Mouse (Mus musculus) heart, embryonic 14.5 days (tissue): ENCODE data around the gene Dlx4. TPM values are rescaled to one million over a fixed set of nuclear protein-coding genes. Genes with fewer than 3 reads are reported as not detected.

Experiments
- ATAC-seq: fragments of 200-750 bp; cut with Nextera tagmentation; 2 replicates; pipeline ENCODE4 v1.8.0; 2017; ENCODE audit warnings: low read depth, moderate TSS enrichment; ENCODE audit not compliant: insufficient number of reproducible peaks, insufficient read depth, low FRiP score
- H3K27ac ChIP-seq, 2 experiments: fragments of 200-500 bp in 1 of 2; fragments of 300-500 bp in 1 of 2; sonication (generic) in 1 of 2; replicated peaks in 1 of 2; 2 replicates each; pipeline ENCODE4 v1.5.1; 2012 to 2014; ENCODE audit warnings: low read depth in 2 of 2, low read length in 2 of 2, control low read depth in 1 of 2, mild to moderate bottlenecking in 1 of 2, mixed read lengths in 1 of 2; ENCODE audit not compliant: control insufficient read depth in 1 of 2, insufficient read depth in 1 of 2
- H3K27me3 ChIP-seq: fragments of 300-500 bp; sonication (generic); 2 replicates; pipeline ENCODE4 v1.6.1; 2014; ENCODE audit warnings: mild to moderate bottlenecking, low read length, control low read depth; ENCODE audit not compliant: control insufficient read depth, insufficient read depth
- H3K36me3 ChIP-seq: fragments of 300-500 bp; sonication (generic); 2 replicates; pipeline ENCODE4 v1.6.1; 2014; ENCODE audit warnings: mild to moderate bottlenecking, control low read depth, low read length, mixed read lengths; ENCODE audit not compliant: control insufficient read depth, insufficient read depth
- H3K4me1 ChIP-seq, 2 experiments: fragments of 200-500 bp in 1 of 2; fragments of 300-500 bp in 1 of 2; sonication (generic) in 1 of 2; 2 replicates each; pipeline ENCODE4 v1.6.1; 2012 to 2014; ENCODE audit warnings: low read length in 2 of 2, control low read depth in 1 of 2, mixed read lengths in 1 of 2; ENCODE audit not compliant: control insufficient read depth in 2 of 2, insufficient read depth in 2 of 2
- H3K4me2 ChIP-seq: fragments of 300-500 bp; sonication (generic); 2 replicates; pipeline ENCODE4 v1.6.1; 2014; ENCODE audit warnings: mild to moderate bottlenecking, low read length
- H3K4me3 ChIP-seq, 2 experiments: fragments of 200-500 bp in 1 of 2; fragments of 300-500 bp in 1 of 2; sonication (generic) in 1 of 2; 2 replicates each; pipeline ENCODE4 v1.5.1; 2012 to 2014; ENCODE audit warnings: low read length in 2 of 2, mild to moderate bottlenecking in 2 of 2, control low read depth in 1 of 2, low read depth in 1 of 2, moderate library complexity in 1 of 2; ENCODE audit not compliant: control insufficient read depth in 1 of 2, insufficient read depth in 1 of 2
- H3K9ac ChIP-seq: fragments of 300-500 bp; sonication (generic); 2 replicates; pipeline ENCODE4 v1.6.1; 2014; ENCODE audit warnings: mild to moderate bottlenecking, low read length
- H3K9me3 ChIP-seq: fragments of 300-500 bp; sonication (generic); 2 replicates; pipeline ENCODE4 v1.6.1; 2016; ENCODE audit warnings: low read length, control low read depth; ENCODE audit not compliant: control insufficient read depth
- WGBS: fragments of 180-500 bp; shearing (Covaris S2); extraction: QIAGEN DNeasy Blood & Tissue Kit; methylation state at CpG from one replicate; pipeline ENCODE4 v1.1.7; 2014; 5-methylcytosine and 5-hydroxymethylcytosine counted together
- polyA plus RNA-seq: library from polyadenylated mRNA; unstranded; fragments of >200 nt; fragmentation: Nextera tagmentation; extraction: Ambion mirVana; gene quantifications from 2 replicates; pipeline ENCODE4 v1.2.1, GENCODE M21; 2014

Dlx4 gene
- polyA plus RNA-seq, 1 experiment from 2014 or later, result not detected

DNA sequence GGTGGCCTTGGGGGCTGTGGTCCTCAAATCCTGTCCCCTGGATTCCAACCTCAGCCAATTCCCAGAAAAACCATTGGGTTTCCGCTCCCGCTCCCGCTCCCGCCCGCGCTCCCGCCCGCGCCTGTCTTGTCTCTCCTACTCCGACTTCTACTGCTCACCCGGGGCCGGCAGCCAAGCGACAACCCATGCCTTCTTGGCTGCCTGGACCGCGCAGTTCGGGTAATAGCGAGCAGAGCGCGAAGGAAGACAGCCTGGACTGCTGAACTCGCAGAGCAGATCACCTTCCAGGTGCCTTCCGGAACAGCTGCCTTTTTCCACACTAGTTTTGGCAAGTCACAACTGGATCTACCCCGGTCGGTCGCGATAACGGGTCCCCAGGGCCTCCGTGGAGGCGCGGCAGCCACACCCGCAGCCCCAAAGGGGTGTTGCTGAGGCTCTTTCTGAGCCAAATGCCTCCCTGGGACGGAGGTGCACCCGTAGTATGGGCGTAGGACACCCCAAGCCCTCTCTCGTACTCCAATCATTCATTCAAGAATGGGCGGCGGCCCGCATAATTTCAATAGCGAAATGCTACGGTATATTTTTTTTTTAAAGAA, 3.0 kb downstream of the Dlx4 start:
- Histone ChIP-seq H3K27me3 (peaks cover 100% of the 10 kb centered on the region), H3K36me3 (no peaks in the 10 kb centered on the region), H3K4me3 (peak overlapping the region in 1 of 2 experiments; percentile 9; a peak in 1 of 4 replicates), H3K4me1 (peaks cover 6 to 23% of the 10 kb centered on the region in 2 experiments; a peak in 3 of 4 replicates), H3K9ac (no peak overlapping the region), H3K9me3 (no peaks in the 10 kb centered on the region), H3K4me2 (peak overlapping the region; percentile 24; the same call in 1 of the 2 replicates), H3K27ac (no peak overlapping the region)
- 3% methylated on average over 39 of the region's 39 CpGs for WGBS
- no peak for ATAC-seq

DNA sequence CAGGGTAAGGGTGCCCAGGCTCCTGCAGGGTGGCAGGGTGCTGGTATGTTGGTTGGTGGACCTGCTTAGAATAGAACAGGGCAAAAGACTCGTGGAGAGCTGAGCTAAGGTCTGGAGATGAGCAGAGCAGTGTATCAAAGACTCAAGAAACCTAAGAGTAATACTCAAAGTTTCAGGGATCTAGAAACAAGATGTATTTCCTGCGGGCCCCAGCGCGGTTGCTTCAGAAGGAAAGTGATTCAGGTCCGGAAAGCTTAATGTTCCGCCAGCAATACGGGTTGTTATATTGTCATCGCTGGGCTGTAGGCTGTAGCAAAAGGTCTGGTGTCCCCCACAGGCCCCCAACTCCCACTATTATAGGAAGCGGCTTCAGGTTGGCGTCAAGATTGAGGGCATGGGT, 3.8 kb downstream of the Dlx4 start:
- Histone ChIP-seq H3K36me3 (no peaks in the 10 kb centered on the region), H3K27me3 (peaks cover 100% of the 10 kb centered on the region), H3K9me3 (no peaks in the 10 kb centered on the region), H3K4me3 (no peak overlapping the region), H3K4me1 (peaks cover 6 to 23% of the 10 kb centered on the region in 2 experiments; a peak in 3 of 4 replicates), H3K9ac (no peak overlapping the region), H3K4me2 (no peak overlapping the region), H3K27ac (no peak overlapping the region)
- 18% methylated on average over 10 of the region's 10 CpGs for WGBS
- no peak for ATAC-seq

DNA sequence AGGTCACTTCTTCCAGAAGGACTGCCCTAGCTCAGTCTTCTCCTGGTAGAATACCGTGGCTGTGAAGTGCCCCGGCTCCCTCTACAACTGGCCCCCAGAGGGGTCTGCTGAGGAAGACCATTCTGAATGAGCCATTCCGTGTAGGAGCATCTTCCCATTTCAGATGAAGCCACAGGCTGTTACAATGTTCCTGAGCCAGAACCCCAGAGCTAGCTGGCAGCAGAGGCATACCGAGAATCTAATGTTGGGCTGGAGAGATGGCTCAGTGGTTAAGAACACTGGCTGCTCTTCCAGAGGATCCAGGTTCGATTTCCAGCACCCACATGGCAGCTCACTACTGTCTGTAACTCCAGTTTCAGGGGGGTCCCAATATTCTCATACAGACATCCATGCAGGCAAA, 6.2 kb downstream of the Dlx4 start:
- H3K9me3 ChIP-seq, result no peaks in the 10 kb centered on the region
- H3K4me3 ChIP-seq, result no peak overlapping the region
- peaks cover 2 to 9% of the 10 kb centered on the region in 2 experiments; a peak in 2 of 4 replicates for H3K4me1 ChIP-seq
- WGBS, result 65% methylated on average over 5 of the region's 5 CpGs
- no peak overlapping the region for H3K27ac ChIP-seq
- ATAC-seq, result no peak
- no peak overlapping the region for H3K9ac ChIP-seq
- no peak overlapping the region for H3K4me2 ChIP-seq
- H3K36me3 ChIP-seq, result no peaks in the 10 kb centered on the region
- H3K27me3 ChIP-seq, result peaks cover 93% of the 10 kb centered on the region

DNA sequence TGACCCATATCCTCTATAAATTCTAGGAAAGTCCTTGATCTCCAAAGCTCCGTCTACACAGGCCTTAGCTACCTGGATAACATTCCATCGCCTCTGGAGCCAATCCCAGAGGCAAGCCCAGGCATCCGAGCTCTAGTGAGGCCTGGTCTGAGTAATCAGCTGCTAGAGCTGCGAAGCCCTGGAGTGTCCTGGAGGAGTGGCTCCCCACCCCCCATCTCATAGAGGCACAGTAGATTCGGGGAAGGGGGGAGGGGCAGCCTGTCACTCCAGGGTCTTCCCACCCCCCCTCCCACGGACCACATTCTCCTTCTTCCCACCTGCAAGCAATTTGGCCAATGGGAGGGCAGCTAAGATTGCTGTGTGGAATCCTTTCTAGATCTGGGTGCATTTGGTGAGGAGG, 8.8 kb downstream of the Dlx4 start:
- H3K27ac ChIP-seq, result no peak overlapping the region
- no peaks in the 10 kb centered on the region for H3K4me1 ChIP-seq
- no peaks in the 10 kb centered on the region for H3K36me3 ChIP-seq
- H3K4me2 ChIP-seq, result no peak overlapping the region
- 18% methylated on average over 6 of the region's 6 CpGs for WGBS
- H3K27me3 ChIP-seq, result peaks cover 68% of the 10 kb centered on the region
- no peaks in the 10 kb centered on the region for H3K9me3 ChIP-seq
- no peak for ATAC-seq
- H3K9ac ChIP-seq, result no peak overlapping the region
- no peak overlapping the region for H3K4me3 ChIP-seq

DNA sequence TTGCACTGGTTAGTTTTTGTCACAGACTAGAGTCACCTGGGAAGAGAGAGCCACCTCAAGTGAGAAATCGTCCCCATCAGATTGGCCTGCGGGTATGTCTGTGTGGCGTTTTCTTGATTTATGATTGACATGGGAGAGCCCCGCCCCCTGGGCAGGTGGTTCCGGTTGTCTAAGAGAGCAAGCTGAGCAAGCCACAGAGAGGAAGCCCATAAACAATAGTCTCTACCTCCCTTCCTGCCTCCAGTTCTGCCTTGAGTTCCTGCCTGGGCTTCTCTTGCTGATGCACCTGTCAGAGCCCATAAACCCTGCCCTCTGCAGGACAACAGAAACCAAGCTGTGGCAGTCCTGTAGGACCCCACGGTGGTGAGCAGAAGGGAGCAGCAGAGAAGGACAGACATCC, 12.7 kb downstream of the Dlx4 start:
- ATAC-seq, result no peak
- no peaks in the 10 kb centered on the region for H3K9me3 ChIP-seq
- WGBS, result 62% methylated on average over 6 of the region's 6 CpGs
- no peaks in the 10 kb centered on the region for H3K4me1 ChIP-seq
- no peak overlapping the region for H3K4me3 ChIP-seq
- no peaks in the 10 kb centered on the region for H3K36me3 ChIP-seq
- no peak overlapping the region for H3K4me2 ChIP-seq
- H3K27ac ChIP-seq, result no peak overlapping the region
- no peak overlapping the region for H3K9ac ChIP-seq
- H3K27me3 ChIP-seq, result peaks cover 53% of the 10 kb centered on the region

DNA sequence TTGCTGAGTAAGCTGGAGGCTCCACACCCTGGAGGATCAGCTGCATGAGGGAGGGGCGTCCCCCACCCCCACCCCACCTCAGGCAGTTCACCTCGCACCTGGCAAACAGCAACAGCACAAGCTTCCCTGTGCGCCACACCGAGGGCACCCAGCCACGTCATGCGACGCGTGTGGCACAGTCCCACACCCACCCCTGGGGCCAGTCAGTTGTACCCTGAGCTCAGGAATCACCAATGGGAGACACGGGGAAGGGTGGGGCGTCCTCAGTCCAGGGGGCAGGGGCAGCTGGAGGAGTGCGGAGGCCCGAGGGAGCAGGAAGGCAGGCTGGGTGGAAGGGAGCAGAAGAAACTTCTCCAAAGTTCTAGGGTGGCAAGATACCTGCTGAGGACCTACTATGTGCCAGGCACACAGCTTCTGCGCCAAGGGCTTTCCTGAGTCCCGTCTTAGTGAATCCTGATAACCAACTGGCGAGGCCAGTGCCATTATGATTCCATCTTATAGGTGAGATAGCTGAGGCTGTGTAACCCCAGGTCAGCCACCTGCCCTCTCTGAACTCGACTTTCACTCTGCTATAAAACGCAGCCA, 15.3 kb downstream of the Dlx4 start:
- WGBS, result 68% methylated on average over 17 of the region's 17 CpGs
- Histone ChIP-seq H3K27ac (no peak overlapping the region), H3K27me3 (peaks cover 40% of the 10 kb centered on the region)

GRCm38 (mm10) chr11:95128359-95128758, 17.7 kb downstream of the Dlx4 start:
- Histone ChIP-seq H3K4me1 (peaks cover 4 to 8% of the 10 kb centered on the region in 2 experiments; a peak in 3 of 4 replicates), H3K4me3 (no peak overlapping the region), H3K9ac (no peak overlapping the region), H3K9me3 (no peaks in the 10 kb centered on the region), H3K4me2 (no peak overlapping the region), H3K27ac (no peak overlapping the region), H3K36me3 (no peaks in the 10 kb centered on the region), H3K27me3 (peaks cover 57% of the 10 kb centered on the region)
- WGBS, result 68% methylated on average over 11 of the region's 11 CpGs
- ATAC-seq, result no peak

More for the DNA sequence above, 15.3 kb downstream of the Dlx4 start:
- no peak for ATAC-seq
- Histone ChIP-seq H3K4me1 (peaks cover 4 to 8% of the 10 kb centered on the region in 2 experiments; a peak in 3 of 4 replicates), H3K4me2 (no peak overlapping the region), H3K36me3 (no peaks in the 10 kb centered on the region), H3K4me3 (no peak overlapping the region), H3K9me3 (no peaks in the 10 kb centered on the region), H3K9ac (no peak overlapping the region)
